Mouse (Mus musculus) urinary bladder, postnatal 10 days (tissue): ENCODE measurements around the gene Klhl24.
"Not testable (repeated sequence)": the region's sequence is repeated elsewhere in the genome, so short reads cannot be mapped to it uniquely, and the experiment has no call there.

Experiments used
- DNase-seq: peaks from one replicate; pipeline ENCODE4 v3.0.0; 2022; ENCODE audit warnings: low spot score

Klhl24 gene

GRCm38 (mm10) chr16:20097069-20097710, at the start of gene Klhl24:
Gene Klhl24 (plus strand): TSS chr16:20097542.
- peak; percentile 64 for DNase-seq

GRCm38 (mm10) chr16:20052655-20053054, 44.7 kb upstream of the Klhl24 start:
- no peak for DNase-seq

DNA sequence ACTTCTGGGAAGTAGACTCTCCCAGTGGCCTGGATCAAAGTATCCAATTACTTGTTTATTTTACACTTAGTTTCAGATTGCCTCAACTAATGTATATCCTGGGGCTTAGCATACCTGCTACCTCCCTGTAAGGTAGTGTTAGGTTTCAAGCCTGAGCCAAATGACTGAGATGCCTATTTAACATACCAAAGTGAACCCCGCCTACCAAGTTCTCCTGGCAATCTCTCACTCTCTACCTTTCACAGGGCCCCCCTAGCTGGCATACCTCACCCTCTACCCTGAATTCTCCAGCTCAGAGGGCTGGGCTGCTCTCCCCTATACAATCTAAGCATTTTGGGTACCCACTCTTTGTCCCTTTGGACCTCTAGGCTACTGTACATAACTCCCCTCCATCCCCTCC, 24.6 kb upstream of the Klhl24 start:
- DNase-seq = no peak

DNA sequence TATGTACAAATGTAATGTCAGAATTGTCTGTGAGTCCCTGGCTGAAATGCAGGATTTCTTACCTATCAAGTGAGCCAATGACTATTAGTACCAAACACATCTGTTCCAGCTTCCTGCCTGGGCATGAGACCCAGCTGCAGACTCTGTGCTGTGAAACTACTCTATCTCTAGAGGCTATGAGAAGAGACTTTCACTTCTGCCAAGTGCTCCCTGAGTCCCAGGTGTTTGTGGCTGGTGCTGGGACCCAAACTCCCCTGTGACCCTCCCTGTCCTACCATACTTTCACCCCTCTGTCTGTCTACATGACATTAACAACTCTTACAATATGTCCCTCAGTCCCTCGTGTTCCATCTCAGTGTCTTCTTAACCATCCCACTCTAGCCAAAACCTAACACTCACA, 20.7 kb upstream of the Klhl24 start:
- DNase-seq = no peak

DNA sequence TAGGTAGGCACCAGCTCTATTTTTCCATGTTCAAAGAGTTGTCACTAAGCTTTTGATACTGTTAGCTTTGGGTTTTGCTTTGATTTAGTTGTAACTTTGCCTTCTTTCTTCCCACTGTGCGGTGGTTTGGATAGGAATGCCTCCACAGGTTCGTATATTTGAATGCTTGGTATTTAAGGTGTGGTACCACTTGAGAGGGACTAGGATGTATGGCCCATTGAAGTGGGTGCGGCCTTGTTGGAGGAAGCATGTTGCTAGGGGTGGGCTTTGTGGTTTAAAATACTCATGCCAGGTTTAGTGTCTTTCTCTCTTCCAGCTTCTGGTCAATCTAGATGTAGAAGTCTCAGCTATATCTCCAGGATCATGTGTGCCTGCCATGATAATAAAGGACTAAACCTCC, 17.1 kb upstream of the Klhl24 start:
- no peak for DNase-seq

- no peak for DNase-seq
Observed at GRCm38 (mm10) chr16:20084623-20085022, 12.7 kb upstream of the Klhl24 start.

DNA sequence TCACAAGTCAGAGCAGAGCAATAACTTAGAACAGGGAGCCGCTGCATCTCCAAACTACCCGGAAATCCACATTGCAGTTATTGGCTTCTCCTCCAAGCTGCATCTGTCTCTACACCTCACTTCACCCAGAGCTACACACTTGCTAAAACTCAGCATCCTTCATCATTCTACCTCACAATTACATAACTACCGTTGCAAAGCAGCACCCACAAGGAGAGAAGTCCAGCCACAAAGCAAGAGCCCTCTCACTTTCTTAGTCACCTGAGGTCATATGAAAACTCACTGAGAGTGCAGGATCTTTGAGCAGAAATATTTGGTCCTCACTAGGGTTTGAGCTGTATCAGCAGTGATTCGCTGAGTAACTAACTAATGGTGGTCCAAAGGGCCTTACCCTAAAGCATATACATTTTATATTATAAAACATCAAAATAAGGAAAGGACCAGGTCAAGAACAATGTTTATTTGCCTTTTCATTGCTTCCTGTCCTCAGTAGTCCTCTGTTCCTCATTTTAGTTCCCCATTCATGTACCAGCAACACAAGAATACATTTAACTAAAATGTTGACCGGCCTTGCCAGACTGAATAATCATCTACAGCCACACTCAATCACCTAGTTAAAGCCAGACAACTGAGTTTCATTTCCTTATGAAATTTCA, 12.0 kb upstream of the Klhl24 start:
- no peak for DNase-seq

DNA sequence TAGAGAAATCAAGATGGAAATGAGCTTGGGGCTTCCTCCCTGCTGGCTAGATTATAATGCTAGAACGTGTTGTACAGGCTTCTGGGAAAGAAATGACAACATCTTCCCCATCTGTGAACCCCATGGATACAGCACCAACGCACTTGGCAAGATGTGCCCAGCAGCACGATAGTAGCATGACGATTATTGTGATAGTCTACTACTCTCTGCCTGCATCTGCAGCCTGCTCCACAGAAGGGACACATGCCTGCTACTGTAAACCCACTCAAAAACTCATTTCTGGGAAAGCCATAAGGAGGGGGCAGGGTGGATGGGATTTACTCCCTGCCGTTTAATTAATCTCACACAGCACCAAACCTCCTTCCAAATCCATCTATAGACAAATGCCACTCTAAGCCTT, 10.4 kb upstream of the Klhl24 start:
- DNase-seq = no peak

DNA sequence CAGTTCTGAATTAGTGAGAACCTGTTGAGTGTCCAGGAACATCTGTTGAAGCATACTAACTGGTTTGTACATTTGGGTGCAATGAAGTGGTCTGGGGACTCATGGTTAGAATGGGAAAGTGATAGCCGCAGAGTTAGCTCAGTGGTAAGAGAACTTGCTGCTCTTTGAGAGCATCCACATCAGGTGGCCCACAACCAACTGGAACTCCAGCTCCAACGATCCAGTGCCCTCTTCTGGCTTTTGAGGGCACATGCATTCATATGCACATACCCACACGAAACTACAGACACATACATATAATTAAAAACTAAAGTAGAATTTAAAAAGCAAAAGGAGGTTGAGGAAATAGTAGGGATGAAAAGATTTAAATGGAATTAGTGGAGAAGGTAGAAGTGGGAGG, 7.7 kb upstream of the Klhl24 start:
- no peak for DNase-seq

DNA sequence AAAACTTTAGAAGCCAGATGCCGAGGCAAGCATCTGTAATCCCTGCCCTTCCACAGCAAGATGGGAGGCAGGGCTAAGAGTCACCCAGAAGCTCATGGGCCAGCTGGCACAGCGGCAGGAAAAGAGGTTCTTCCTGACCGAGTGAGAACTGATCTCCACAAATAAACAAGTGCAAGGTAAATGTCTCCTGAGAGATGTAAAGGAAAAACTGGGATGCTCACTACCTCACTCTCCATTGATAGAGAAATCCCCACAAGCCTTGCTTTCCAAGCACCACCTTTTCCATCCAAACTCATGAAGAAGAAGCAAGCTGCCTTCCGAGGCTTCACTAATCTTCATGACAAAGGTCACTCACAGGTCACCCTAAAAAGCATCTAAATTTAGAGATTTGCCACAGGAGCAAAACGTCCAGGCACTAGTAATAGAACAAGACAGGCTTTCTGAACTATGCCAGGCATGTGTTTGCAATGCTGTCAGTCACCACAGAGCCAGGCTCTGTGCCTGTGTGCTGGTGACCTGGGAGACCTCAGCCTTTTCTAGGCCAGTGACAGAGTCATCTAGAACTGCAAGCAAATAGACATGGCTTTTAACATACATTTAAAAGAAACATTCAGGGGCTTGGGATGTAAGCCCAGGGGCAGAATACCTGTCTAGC, 6.3 kb upstream of the Klhl24 start:
- no peak for DNase-seq

GRCm38 (mm10) chr16:20095966-20096365, 1.4 kb upstream of the Klhl24 start:
- DNase-seq = no peak

GRCm38 (mm10) chr16:20097711-20098374, 501 bp downstream of the Klhl24 start:
- peak; percentile 69 for DNase-seq

DNA sequence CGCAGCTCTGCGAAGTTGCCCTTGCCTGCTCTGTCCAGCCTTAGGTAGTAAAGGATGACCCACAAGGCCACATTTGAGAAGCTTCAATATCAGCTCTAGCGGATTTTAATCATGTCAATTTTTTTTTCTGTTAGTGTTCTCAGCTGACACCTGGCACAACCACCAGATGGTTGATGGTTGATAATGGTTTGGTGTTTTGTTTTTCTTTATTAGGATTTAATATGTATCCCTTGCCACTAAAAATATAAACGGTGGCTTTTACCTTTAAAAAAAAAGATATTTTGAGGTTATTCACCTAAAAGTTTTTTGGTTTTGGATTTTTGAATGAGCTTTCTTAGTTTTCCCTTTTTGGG, 1.0 kb downstream of the Klhl24 start:
- no peak for DNase-seq

DNA sequence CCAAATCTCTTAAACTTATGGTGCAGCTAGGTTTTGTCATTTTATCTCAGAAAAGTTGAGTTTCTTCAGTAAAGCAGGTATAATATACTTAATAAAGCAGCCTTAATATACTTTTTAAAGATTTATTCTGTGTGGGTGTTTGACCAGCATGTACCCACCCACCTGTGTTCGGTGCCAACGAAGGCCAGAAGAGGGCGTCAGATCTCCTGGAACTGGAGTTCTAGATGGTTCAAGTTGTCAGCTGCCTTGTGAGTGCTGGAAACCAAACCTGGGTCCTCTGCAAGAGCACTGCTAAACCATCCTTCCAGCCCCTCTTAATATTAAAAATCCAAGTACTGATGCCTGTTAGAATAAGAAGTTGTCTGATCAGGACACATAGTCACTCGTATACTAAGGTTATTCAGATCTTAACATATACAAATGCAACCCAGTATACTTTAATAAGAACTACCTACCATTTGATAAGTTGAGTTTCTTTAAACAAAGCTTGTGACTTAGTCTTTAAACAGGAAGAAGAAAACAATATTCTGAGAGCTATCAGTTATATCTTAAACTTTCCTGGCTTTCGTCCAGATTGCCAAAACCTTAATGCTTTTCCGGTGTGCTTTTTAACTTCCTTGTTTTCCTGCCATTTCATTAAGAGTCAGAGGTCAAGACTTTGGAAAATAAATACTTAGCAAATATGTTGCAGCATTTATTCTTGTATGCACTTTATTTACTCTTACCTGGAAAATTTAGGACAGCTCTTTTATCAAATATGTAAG, 1.7 kb downstream of the Klhl24 start:
- DNase-seq = no peak

GRCm38 (mm10) chr16:20106996-20107395, 9.7 kb downstream of the Klhl24 start:
- no peak for DNase-seq

DNA sequence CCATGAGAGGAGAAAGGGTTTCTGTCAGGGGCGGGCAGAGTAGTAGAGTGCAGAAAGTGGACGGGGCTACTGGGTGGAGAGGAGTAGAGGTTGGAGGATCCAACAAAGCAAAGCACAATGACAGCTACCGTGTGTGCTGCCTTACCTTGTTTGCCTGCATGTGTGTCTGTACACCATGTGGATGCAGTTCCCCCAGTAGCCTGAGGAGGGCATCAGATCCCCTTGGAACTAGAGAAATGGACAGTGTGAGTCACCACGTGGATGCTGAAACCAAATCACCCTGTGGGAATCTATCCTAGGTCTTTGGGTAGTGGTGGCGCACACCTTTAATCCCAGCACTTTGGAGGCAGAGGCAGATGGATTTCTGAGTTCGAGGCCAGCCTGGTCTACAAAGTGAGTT, 11.6 kb downstream of the Klhl24 start:
- no peak for DNase-seq

GRCm38 (mm10) chr16:20112649-20113048, 15.3 kb downstream of the Klhl24 start:
- DNase-seq = no peak

- no peak for DNase-seq
Observed at GRCm38 (mm10) chr16:20116069-20116468, 18.7 kb downstream of the Klhl24 start.

DNA sequence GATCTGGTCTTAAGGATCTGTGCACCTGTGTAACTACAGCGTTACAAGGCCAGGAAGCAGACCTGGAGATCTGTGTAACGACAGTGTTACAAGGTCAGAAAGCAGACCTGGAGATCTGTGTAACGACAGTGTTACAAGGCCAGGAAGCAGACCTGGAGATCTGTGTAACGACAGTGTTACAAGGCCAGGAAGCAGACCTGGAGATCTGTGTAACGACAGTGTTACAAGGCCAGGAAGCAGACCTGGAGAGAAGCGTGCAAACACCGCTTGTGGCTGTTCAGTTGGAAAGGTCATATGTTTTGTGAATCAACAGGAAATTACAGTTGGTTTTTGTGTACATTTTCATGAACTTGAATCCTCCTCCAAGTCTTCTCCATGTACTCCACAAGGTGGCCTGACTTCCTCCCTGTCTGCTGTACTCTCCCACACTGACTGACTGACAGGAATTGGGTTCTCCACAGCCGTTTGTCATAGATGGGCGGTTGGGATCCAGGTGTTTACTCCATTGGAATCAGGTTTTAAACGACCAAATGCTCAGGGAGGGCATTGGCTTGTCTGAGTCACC, 29.1 kb downstream of the Klhl24 start:
- DNase-seq = not testable (repeated sequence)

- no peak for DNase-seq
Observed at GRCm38 (mm10) chr16:20130397-20130796, 33.1 kb downstream of the Klhl24 start.

DNA sequence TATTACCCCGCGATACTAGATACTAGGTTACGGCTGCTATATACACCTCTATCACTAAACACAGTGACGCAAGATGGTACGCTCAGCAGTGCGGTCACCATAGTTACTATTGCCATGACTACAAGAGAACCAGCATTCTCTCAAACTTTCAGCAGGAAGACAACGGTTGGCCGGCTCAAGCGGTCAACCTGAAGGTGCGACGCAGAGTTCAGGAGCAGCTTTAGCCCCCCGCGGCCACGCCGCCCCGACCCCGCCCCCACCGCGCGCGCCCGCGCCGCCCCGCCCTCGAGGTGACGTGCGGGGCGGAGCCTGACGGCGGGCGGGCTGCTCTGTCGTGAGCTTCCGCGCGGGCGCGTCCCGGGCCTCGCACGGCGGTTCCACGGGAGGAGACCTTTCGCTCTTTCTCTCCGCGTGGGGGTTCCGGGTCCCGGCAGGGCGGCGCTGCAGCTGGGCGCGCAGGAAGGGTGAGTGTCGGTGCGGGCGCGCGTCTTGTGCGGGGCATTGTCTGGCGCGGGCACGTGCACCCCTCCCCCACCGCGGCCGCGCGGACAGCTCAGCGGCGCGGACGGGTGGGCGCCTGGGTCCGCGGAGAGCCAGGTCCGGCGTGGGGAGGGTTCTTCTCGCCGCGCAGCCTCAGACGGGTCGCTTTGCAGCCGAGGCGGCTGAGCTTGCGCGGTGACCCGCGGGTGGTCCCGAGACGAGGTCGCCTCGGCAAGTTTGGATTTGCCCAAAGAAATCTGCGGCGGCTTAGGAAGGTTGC, 43.6 kb downstream of the Klhl24 start, which contains the start of gene Yeats2:
Yeats2 (plus strand) TSS at position 292 of the 760 bp plus-strand sequence.
- DNase-seq = peak; percentile 29
